Comparison of ENCODE assay signal across 9 mouse cellular contexts in the genomic region with DNA sequence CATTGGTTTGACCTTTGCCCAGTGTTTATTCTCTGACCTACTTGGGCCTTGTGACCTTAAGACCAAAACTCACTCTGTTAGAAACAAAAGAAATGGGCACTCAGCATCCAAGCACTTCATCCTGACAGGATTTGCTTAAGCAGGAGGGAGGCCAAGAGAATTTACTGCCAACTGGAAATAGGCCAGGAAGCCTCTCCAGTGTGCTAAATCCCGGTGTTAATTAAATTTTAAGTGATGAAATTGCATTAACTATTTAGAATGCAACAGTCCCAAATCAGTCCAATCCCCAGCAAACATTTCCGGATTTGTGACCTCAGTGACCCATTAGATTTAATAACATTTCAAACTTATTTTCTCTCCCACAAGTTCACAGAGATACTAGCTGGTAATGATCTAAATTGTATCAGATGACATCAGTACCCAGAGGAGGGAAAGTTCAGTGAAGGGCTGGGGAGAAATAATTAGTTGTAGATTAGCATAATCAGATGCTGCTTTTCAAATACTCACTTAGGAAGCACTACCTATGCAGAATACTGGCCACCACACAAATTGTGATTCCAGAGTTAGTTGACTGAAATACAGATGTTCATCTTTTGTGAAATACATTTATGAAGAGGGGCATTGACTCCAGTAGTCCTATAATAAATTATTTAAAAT.
DNase-seq lines count a peak whose midpoint lies in the region; ATAC-seq lines count a peak whose summit lies in the region.
"Had no signal": no experiment of that assay in that cellular context is flagged by ENCODE, and none has a peak within 500 bp of the region (broad histone marks: within the 10 kb centered on the region; RNA-seq: fewer than 3 reads in every experiment).

No protein-coding gene starts in this region.

- peak; percentile 77 to 80 for DNase-seq in cerebellum, postnatal 14 days
- DNase-seq in cerebellum, adult 9-10 months, result no peak
- no peak for DNase-seq in midbrain, embryonic 11.5 days (ENCODE audit: low spot score, missing footprints)
- peak; percentile 35 for DNase-seq in layer of hippocampus, adult 11-12 months (ENCODE audit: low spot score)
- peak; percentile 18 for DNase-seq in right cerebral cortex, postnatal 4 days
- DNase-seq in lung, postnatal 36 days, result no peak
- DNase-seq in heart, adult 9 months (ENCODE audit: low spot score in 2 of 2), result no peak

- H3K4me3 ChIP-seq in midbrain, embryonic 13.5 days (replicated peaks), result no peak overlapping the region
- H3K4me3 ChIP-seq in midbrain, embryonic 11.5 days (ENCODE audit: low read depth, low read length), result no peak overlapping the region

- H3K4me2 ChIP-seq in midbrain, embryonic 13.5 days (replicated peaks), result no peak overlapping the region
- H3K4me2 ChIP-seq in midbrain, embryonic 11.5 days, result no peak overlapping the region

- H3K36me3 ChIP-seq in midbrain, embryonic 13.5 days, result no peaks in the 10 kb centered on the region
- H3K36me3 ChIP-seq in midbrain, embryonic 11.5 days (ENCODE audit: control insufficient read depth, insufficient read depth, low read length), result no peaks in the 10 kb centered on the region

- H3K27me3 ChIP-seq in midbrain, embryonic 13.5 days, result no peaks in the 10 kb centered on the region
- H3K27me3 ChIP-seq in midbrain, embryonic 11.5 days (ENCODE audit: control insufficient read depth, insufficient read depth, low read length), result no peaks in the 10 kb centered on the region

- peak; percentile 68; the same call in 1 of the 2 replicates for ATAC-seq in midbrain, embryonic 13.5 days
- no peak for ATAC-seq in midbrain, embryonic 11.5 days (ENCODE audit: low FRiP score)

- 61% methylated on average over 2 of the region's 2 CpGs for WGBS in midbrain, embryonic 13.5 days
- WGBS in midbrain, embryonic 11.5 days, result 77% methylated on average over 2 of the region's 2 CpGs

- no peak overlapping the region for H3K27ac ChIP-seq in midbrain, embryonic 13.5 days
- no peak overlapping the region for H3K27ac ChIP-seq in midbrain, embryonic 11.5 days (ENCODE audit: low read depth, low read length)
- H3K27ac ChIP-seq: liver, embryonic 14.5 days had no signal

- no peaks in the 10 kb centered on the region for H3K9me3 ChIP-seq in midbrain, embryonic 13.5 days
- no peaks in the 10 kb centered on the region for H3K9me3 ChIP-seq in midbrain, embryonic 11.5 days (ENCODE audit: control insufficient read depth, low read length)

- H3K9ac ChIP-seq in midbrain, embryonic 13.5 days (replicated peaks), result no peak overlapping the region
- H3K9ac ChIP-seq in midbrain, embryonic 11.5 days (ENCODE audit: low read length), result no peak overlapping the region
- H3K9ac ChIP-seq: liver, embryonic 14.5 days had no signal

- no peaks in the 10 kb centered on the region for H3K4me1 ChIP-seq in midbrain, embryonic 13.5 days (replicated peaks)
- H3K4me1 ChIP-seq in midbrain, embryonic 11.5 days (ENCODE audit: control insufficient read depth, insufficient read depth, low read length), result no peaks in the 10 kb centered on the region

Comparison
In these comparisons a context has a peak if more than half of its experiments do, and no peak if none do; other contexts are left out.
1. DNase-seq: peak in cerebellum, postnatal 14 days (2 of 2), layer of hippocampus, adult 11-12 months (single experiment) and right cerebral cortex, postnatal 4 days (single experiment); none in cerebellum, adult 9-10 months (single experiment), midbrain, embryonic 11.5 days (single experiment), lung, postnatal 36 days (single experiment) and heart, adult 9 months (0 of 2).